Mouse (Mus musculus): Measurements from ENCODE around the gene Copz2.
"Not testable (repeated sequence)": the region's sequence is repeated elsewhere in the genome, so short reads cannot be mapped to it uniquely, and the experiment has no call there.

- TF ChIP-seq POLR2A (IDR thresholded peaks at IDR 0.05; ENCODE audit: borderline replicate concordance, extremely low read depth, insufficient read depth, insufficient read length, poor library complexity, severe bottlenecking); CTCF (IDR thresholded peaks at IDR 0.05; ENCODE audit: borderline replicate concordance, extremely low read depth, insufficient read depth, insufficient read length): not testable (repeated sequence)
Observed at GRCm38 (mm10) chr11:96811188-96811587, 38.5 kb upstream of the Copz2 start.

Data from brain, embryonic 14.5 days (tissue).